Mouse (Mus musculus): ENCODE measurements around the gene Cmklr1. TPM values are rescaled to one million over a fixed set of nuclear protein-coding genes. Genes with fewer than 3 reads are reported as not detected.

Cmklr1 gene
- total RNA-seq, 2 experiments from 2014 or later: 14.6 to 14.8 TPM

Other genes starting within 250 kb of the Cmklr1 start
- gene Wscd2, start 160.1 kb downstream of the Cmklr1 start, total RNA-seq (2021): under 1 TPM; 0.44 to 0.72 TPM
- not detected for gene 1700069L16Rik, start 74.3 kb upstream of the Cmklr1 start, total RNA-seq (2021)
- gene Ficd, start 85.4 kb upstream of the Cmklr1 start, total RNA-seq (2021): 1 to 10 TPM; 4.9 TPM
- 1 to 10 TPM; 6.5 to 6.9 TPM for gene Sart3, start 122.1 kb upstream of the Cmklr1 start, total RNA-seq (2021)
- 100 to 1,000 TPM in 1 of 2 experiments, 10 to 100 TPM in 1; 92.5 to 102 TPM for gene Iscu, start 122.3 kb upstream of the Cmklr1 start, total RNA-seq (2021)
- 10 to 100 TPM in 1 of 2 experiments, 1 to 10 TPM in 1; 5.8 to 11.2 TPM for gene Tmem119, start 150.1 kb upstream of the Cmklr1 start, total RNA-seq (2021)
- gene Selplg, start 182.2 kb upstream of the Cmklr1 start, total RNA-seq (2021): 1 to 10 TPM; 1.1 TPM

All from gastrocnemius, postnatal 14 days (tissue).